Mouse (Mus musculus): ENCODE data around the gene Mip.

DNA sequence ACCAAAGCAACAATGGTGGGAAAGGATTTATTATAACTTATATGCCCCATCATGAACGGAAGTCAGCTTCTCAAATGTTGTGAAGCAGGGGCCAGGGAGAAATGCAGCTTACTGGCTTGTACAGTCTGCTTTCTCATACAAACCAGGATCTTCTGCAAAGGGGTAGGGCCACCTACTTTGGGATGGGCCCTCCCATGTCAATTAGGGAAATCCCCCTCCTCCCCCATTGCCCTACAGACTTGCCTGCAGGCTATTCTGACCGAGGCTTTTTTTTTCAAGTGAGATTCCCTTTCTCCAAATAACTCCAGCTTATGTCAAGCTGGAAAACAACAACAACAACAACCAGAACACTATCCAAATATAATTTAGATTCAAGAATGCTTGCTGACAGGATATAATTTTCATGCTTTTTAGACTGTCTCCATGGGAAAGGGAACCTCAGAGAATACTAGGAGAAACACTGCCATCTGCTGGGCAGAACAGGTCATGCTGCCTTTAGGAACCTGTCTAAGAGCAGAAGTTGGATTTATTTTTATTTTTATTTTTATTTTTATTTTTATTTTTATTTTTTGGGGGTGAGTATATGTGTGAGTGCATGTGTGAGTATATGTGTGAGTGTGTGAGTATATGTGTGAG lies 37.3 kb upstream of the Mip start:
- TF ChIP-seq CTCF (IDR thresholded peaks at IDR 0.05; ENCODE audit: low read depth, low read length) (peak; percentile 14), EP300 (IDR thresholded peaks at IDR 0.05; ENCODE audit: insufficient read depth, low read depth, low read length) (0 out of 2 replicates have a peak, but pooled peaks have one; percentile 54), POLR2A (IDR thresholded peaks at IDR 0.05; ENCODE audit: insufficient read depth, low read length) (no peak)
